Mouse (Mus musculus) forebrain, embryonic 12.5 days (tissue): Measurements from ENCODE around the gene Srd5a3. TPM values are rescaled to one million over a fixed set of nuclear protein-coding genes. Genes with fewer than 3 reads are reported as not detected.

ENCODE experiments used
- ATAC-seq: fragments of 200-750 bp; cut with Nextera tagmentation; 2 replicates; pipeline ENCODE4 v1.8.0; 2017; ENCODE audit warnings: moderate TSS enrichment; ENCODE audit not compliant: low FRiP score
- H3K27ac ChIP-seq: fragments of 300-500 bp; sonication (generic); 2 replicates; pipeline ENCODE4 v1.5.1; 2016; ENCODE audit warnings: mild to moderate bottlenecking
- H3K27me3 ChIP-seq: fragments of 300-500 bp; sonication (generic); 2 replicates; pipeline ENCODE4 v1.6.1; 2016; ENCODE audit warnings: mild to moderate bottlenecking
- H3K36me3 ChIP-seq: fragments of 300-500 bp; sonication (generic); replicated peaks from 2 replicates; pipeline ENCODE4 v1.6.1; 2016; ENCODE audit warnings: mild to moderate bottlenecking
- H3K4me1 ChIP-seq: fragments of 300-500 bp; sonication (generic); 2 replicates; pipeline ENCODE4 v1.6.1; 2016
- H3K4me2 ChIP-seq: fragments of 300-500 bp; sonication (generic); 2 replicates; pipeline ENCODE4 v1.6.1; 2016; ENCODE audit warnings: mild to moderate bottlenecking, moderate library complexity
- H3K4me3 ChIP-seq: fragments of 300-500 bp; sonication (generic); replicated peaks from 2 replicates; pipeline ENCODE4 v1.5.1; 2016; ENCODE audit warnings: mild to moderate bottlenecking
- H3K9ac ChIP-seq: fragments of 300-500 bp; sonication (generic); 2 replicates; pipeline ENCODE4 v1.6.1; 2016; ENCODE audit warnings: mild to moderate bottlenecking
- H3K9me3 ChIP-seq: fragments of 300-500 bp; sonication (generic); 2 replicates; pipeline ENCODE4 v1.6.1; 2016
- WGBS: fragments of 180-500 bp; shearing (Covaris S2); methylation state at CpG from one replicate; pipeline ENCODE4 v1.1.7; 2016; 5-methylcytosine and 5-hydroxymethylcytosine counted together
- polyA plus RNA-seq: library from polyadenylated mRNA; unstranded; fragments of >200 nt; fragmentation: Nextera tagmentation; extraction: Ambion mirVana; gene quantifications from 2 replicates; pipeline ENCODE4 v1.2.1, GENCODE M21; 2016

Srd5a3 gene
- polyA plus RNA-seq, 1 experiment from 2014 or later, result 15.7 TPM

GRCm38 (mm10) chr5:76135644-76136043, 4.4 kb upstream of the Srd5a3 start:
- Histone ChIP-seq H3K27me3 (no peaks in the 10 kb centered on the region), H3K9me3 (no peaks in the 10 kb centered on the region), H3K4me2 (no peak overlapping the region), H3K36me3 (no peaks in the 10 kb centered on the region), H3K9ac (no peak overlapping the region), H3K4me3 (no peak overlapping the region), H3K4me1 (peaks cover 9% of the 10 kb centered on the region; the same call in 1 of the 2 replicates), H3K27ac (no peak overlapping the region)
- 88% methylated on average over 1 of the region's 1 CpGs for WGBS
- ATAC-seq, result no peak

GRCm38 (mm10) chr5:76136271-76136670, 3.8 kb upstream of the Srd5a3 start:
- H3K4me2 ChIP-seq, result no peak overlapping the region
- no peak for ATAC-seq

GRCm38 (mm10) chr5:76137586-76137985, 2.5 kb upstream of the Srd5a3 start:
- no peak overlapping the region for H3K4me2 ChIP-seq
- H3K36me3 ChIP-seq, result no peaks in the 10 kb centered on the region
- H3K9me3 ChIP-seq, result no peaks in the 10 kb centered on the region
- peaks cover 15% of the 10 kb centered on the region for H3K4me1 ChIP-seq
- H3K9ac ChIP-seq, result no peak overlapping the region
- no peak overlapping the region for H3K27ac ChIP-seq
- no peak overlapping the region for H3K4me3 ChIP-seq
- 91% methylated on average over 1 of the region's 1 CpGs for WGBS
- ATAC-seq, result no peak
- H3K27me3 ChIP-seq, result no peaks in the 10 kb centered on the region

More at GRCm38 (mm10) chr5:76136271-76136670, 3.8 kb upstream of the Srd5a3 start:
- Histone ChIP-seq H3K4me1 (peaks cover 13% of the 10 kb centered on the region), H3K27me3 (no peaks in the 10 kb centered on the region), H3K27ac (no peak overlapping the region), H3K36me3 (no peaks in the 10 kb centered on the region), H3K9ac (no peak overlapping the region), H3K4me3 (no peak overlapping the region), H3K9me3 (no peaks in the 10 kb centered on the region)
- WGBS, result 84% methylated on average over 3 of the region's 3 CpGs

GRCm38 (mm10) chr5:76138071-76138470, 2.0 kb upstream of the Srd5a3 start:
- no peak overlapping the region for H3K4me2 ChIP-seq
- no peaks in the 10 kb centered on the region for H3K9me3 ChIP-seq
- no peak overlapping the region for H3K9ac ChIP-seq
- no peak for ATAC-seq
- H3K27me3 ChIP-seq, result no peaks in the 10 kb centered on the region
- H3K4me1 ChIP-seq, result peaks cover 15% of the 10 kb centered on the region
- H3K36me3 ChIP-seq, result no peaks in the 10 kb centered on the region
- WGBS, result 66% methylated on average over 1 of the region's 1 CpGs
- H3K4me3 ChIP-seq, result no peak overlapping the region
- H3K27ac ChIP-seq, result no peak overlapping the region

- Histone ChIP-seq H3K9me3 (no peaks in the 10 kb centered on the region), H3K27me3 (no peaks in the 10 kb centered on the region), H3K27ac (no peak overlapping the region), H3K36me3 (no peaks in the 10 kb centered on the region), H3K9ac (no peak overlapping the region), H3K4me2 (no peak overlapping the region), H3K4me1 (peaks cover 15% of the 10 kb centered on the region), H3K4me3 (no peak overlapping the region)
- WGBS, result 60% methylated on average over 10 of the region's 10 CpGs
- ATAC-seq, result no peak
Observed at GRCm38 (mm10) chr5:76138512-76138911, 1.6 kb upstream of the Srd5a3 start.

- Histone ChIP-seq H3K4me3 (no peak overlapping the region), H3K4me2 (no peak overlapping the region), H3K36me3 (no peaks in the 10 kb centered on the region), H3K27ac (no peak overlapping the region), H3K27me3 (no peaks in the 10 kb centered on the region), H3K9me3 (no peaks in the 10 kb centered on the region), H3K9ac (no peak overlapping the region), H3K4me1 (peaks cover 15% of the 10 kb centered on the region)
- WGBS, result 62% methylated on average over 7 of the region's 7 CpGs
- ATAC-seq, result no peak
Observed at GRCm38 (mm10) chr5:76139171-76139671, 850 bp upstream of the Srd5a3 start.

GRCm38 (mm10) chr5:76140730-76141066, 627 bp downstream of the Srd5a3 start:
- H3K4me2 ChIP-seq, result peak overlapping the region; percentile 70
- peaks cover 15% of the 10 kb centered on the region for H3K4me1 ChIP-seq
- WGBS, result 7% methylated on average over 9 of the region's 9 CpGs
- H3K4me3 ChIP-seq, result peak overlapping the region; percentile 75
- H3K27me3 ChIP-seq, result no peaks in the 10 kb centered on the region
- peak overlapping the region; percentile 85 for H3K9ac ChIP-seq
- ATAC-seq, result peak; percentile 51; the same call in 1 of the 2 replicates
- H3K36me3 ChIP-seq, result no peaks in the 10 kb centered on the region
- H3K9me3 ChIP-seq, result no peaks in the 10 kb centered on the region
- peak overlapping the region; percentile 95 for H3K27ac ChIP-seq

GRCm38 (mm10) chr5:76143356-76143755, 3.3 kb downstream of the Srd5a3 start:
- Histone ChIP-seq H3K27me3 (no peaks in the 10 kb centered on the region), H3K4me3 (no peak overlapping the region), H3K4me2 (no peak overlapping the region), H3K36me3 (no peaks in the 10 kb centered on the region), H3K9ac (no peak overlapping the region), H3K4me1 (peaks cover 15% of the 10 kb centered on the region), H3K9me3 (no peaks in the 10 kb centered on the region), H3K27ac (no peak overlapping the region)
- ATAC-seq, result no peak
- WGBS, result 91% methylated on average over 4 of the region's 4 CpGs

- Histone ChIP-seq H3K27ac (no peak overlapping the region), H3K4me3 (no peak overlapping the region), H3K36me3 (peaks cover 13% of the 10 kb centered on the region), H3K9ac (no peak overlapping the region), H3K27me3 (no peaks in the 10 kb centered on the region), H3K4me1 (peaks cover under 1% of the 10 kb centered on the region; the same call in 1 of the 2 replicates), H3K4me2 (no peak overlapping the region), H3K9me3 (no peaks in the 10 kb centered on the region)
- ATAC-seq, result no peak
- WGBS, result 93% methylated on average over 1 of the region's 1 CpGs
Observed at GRCm38 (mm10) chr5:76146401-76146800, 6.3 kb downstream of the Srd5a3 start.

GRCm38 (mm10) chr5:76149436-76149835, 9.4 kb downstream of the Srd5a3 start:
- no peak overlapping the region for H3K4me3 ChIP-seq
- 93% methylated on average over 6 of the region's 6 CpGs for WGBS
- H3K4me2 ChIP-seq, result no peak overlapping the region
- no peaks in the 10 kb centered on the region for H3K9me3 ChIP-seq
- no peak overlapping the region for H3K27ac ChIP-seq
- no peaks in the 10 kb centered on the region for H3K4me1 ChIP-seq
- H3K9ac ChIP-seq, result no peak overlapping the region
- no peak for ATAC-seq
- no peaks in the 10 kb centered on the region for H3K27me3 ChIP-seq
- H3K36me3 ChIP-seq, result peaks cover 17% of the 10 kb centered on the region

- Histone ChIP-seq H3K4me3 (no peak overlapping the region), H3K9me3 (no peaks in the 10 kb centered on the region), H3K27me3 (no peaks in the 10 kb centered on the region), H3K27ac (no peak overlapping the region), H3K9ac (no peak overlapping the region), H3K4me2 (no peak overlapping the region), H3K36me3 (peaks cover 17% of the 10 kb centered on the region), H3K4me1 (no peaks in the 10 kb centered on the region)
- WGBS, result 92% methylated on average over 6 of the region's 6 CpGs
- no peak for ATAC-seq
Observed at GRCm38 (mm10) chr5:76152956-76153355, 12.9 kb downstream of the Srd5a3 start.

- no peak for ATAC-seq
- no peak overlapping the region for H3K4me2 ChIP-seq
- H3K27me3 ChIP-seq, result no peaks in the 10 kb centered on the region
- WGBS, result 91% methylated on average over 11 of the region's 11 CpGs
- H3K4me1 ChIP-seq, result no peaks in the 10 kb centered on the region
- no peak overlapping the region for H3K4me3 ChIP-seq
- H3K27ac ChIP-seq, result no peak overlapping the region
- no peak overlapping the region for H3K9ac ChIP-seq
- no peaks in the 10 kb centered on the region for H3K9me3 ChIP-seq
- peaks cover 17% of the 10 kb centered on the region for H3K36me3 ChIP-seq
Observed at GRCm38 (mm10) chr5:76153430-76153829, 13.4 kb downstream of the Srd5a3 start.

GRCm38 (mm10) chr5:76154434-76155165, 14.5 kb downstream of the Srd5a3 start:
- H3K27ac ChIP-seq, result no peak overlapping the region
- H3K36me3 ChIP-seq, result peaks cover 17% of the 10 kb centered on the region
- ATAC-seq, result no peak
- H3K9me3 ChIP-seq, result no peaks in the 10 kb centered on the region
- no peak overlapping the region for H3K4me2 ChIP-seq
- no peaks in the 10 kb centered on the region for H3K27me3 ChIP-seq
- H3K9ac ChIP-seq, result no peak overlapping the region
- 96% methylated on average over 21 of the region's 21 CpGs for WGBS
- no peaks in the 10 kb centered on the region for H3K4me1 ChIP-seq
- H3K4me3 ChIP-seq, result no peak overlapping the region
